ENCODE assay signal across 24 mouse cellular contexts in the genomic region with DNA sequence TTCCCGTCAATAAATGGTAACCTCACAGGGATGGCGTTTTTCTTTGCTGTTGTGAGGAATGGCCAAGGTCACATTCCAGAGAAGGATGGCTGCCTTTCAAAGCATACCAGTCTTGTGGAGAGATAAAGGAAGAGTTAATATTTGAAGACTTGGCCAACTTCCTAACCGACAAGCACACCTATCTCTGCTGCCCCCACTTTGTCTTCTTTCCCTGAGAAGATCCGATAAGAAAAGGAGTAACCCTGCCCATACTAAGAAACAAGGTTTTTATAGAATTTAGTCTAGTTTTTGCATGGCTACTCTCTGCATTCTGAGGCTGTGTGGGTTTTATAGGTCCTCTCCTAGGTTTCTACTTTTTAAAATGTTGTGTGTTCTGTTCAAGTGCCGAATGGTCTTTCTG.
"Had no signal": no experiment of that assay in that cellular context is flagged by ENCODE, and none has a peak within 500 bp of the region (broad histone marks: within the 10 kb centered on the region; RNA-seq: fewer than 3 reads in every experiment).

No protein-coding gene starts in this region.

- H3K27me3 ChIP-seq: heart, embryonic 12.5 days; hindbrain, embryonic 12.5 days; intestine, embryonic 15.5 days; kidney, embryonic 15.5 days; limb, embryonic 12.5 days had no signal

- H3K9me3 ChIP-seq: heart, embryonic 10.5 days; hindbrain, embryonic 10.5 days; hindbrain, embryonic 12.5 days; intestine, embryonic 15.5 days; kidney, embryonic 15.5 days; limb, embryonic 10.5 days; limb, embryonic 12.5 days had no signal

- H3K4me3 ChIP-seq: heart, embryonic 10.5 days; heart, embryonic 12.5 days; hindbrain, embryonic 10.5 days; hindbrain, embryonic 12.5 days; intestine, embryonic 15.5 days; kidney, embryonic 15.5 days; layer of hippocampus, adult 2 months; left cerebral cortex, adult 2 months; limb, embryonic 10.5 days; limb, embryonic 12.5 days had no signal

- H3K36me3 ChIP-seq: heart, embryonic 10.5 days; heart, embryonic 12.5 days; hindbrain, embryonic 10.5 days; hindbrain, embryonic 12.5 days; intestine, embryonic 15.5 days; kidney, embryonic 15.5 days; limb, embryonic 10.5 days; limb, embryonic 12.5 days had no signal

- H3K27ac ChIP-seq: heart, embryonic 10.5 days; hindbrain, embryonic 10.5 days; hindbrain, embryonic 12.5 days; hindbrain, embryonic 14.5 days; intestine, embryonic 15.5 days; kidney, embryonic 15.5 days; kidney, postnatal 0 days; layer of hippocampus, adult 2 months; left cerebral cortex, adult 2 months; limb, embryonic 10.5 days; limb, embryonic 12.5 days; liver, embryonic 14.5 days had no signal

- ATAC-seq: hindbrain, embryonic 16.5 days; inflammation-experienced regulatory T-cells, adult 6 months; intestine, embryonic 15.5 days; intestine, postnatal 0 days had no signal

- H3K4me1 ChIP-seq: hindbrain, embryonic 12.5 days; intestine, embryonic 15.5 days; limb, embryonic 12.5 days had no signal

- DNase-seq: gastrocnemius, postnatal 14 days; heart, adult 18-20 months; heart, postnatal 10 days; heart, postnatal 4 days; kidney, adult 18-20 months; kidney, adult 8-10 months; kidney, postnatal 14 days; kidney, postnatal 4 days had no signal

- H3K4me2 ChIP-seq: heart, embryonic 12.5 days; hindbrain, embryonic 12.5 days; hindbrain, embryonic 14.5 days; intestine, embryonic 15.5 days; kidney, embryonic 15.5 days; limb, embryonic 12.5 days had no signal

- H3K9ac ChIP-seq: heart, embryonic 12.5 days; hindbrain, embryonic 12.5 days; hindbrain, embryonic 14.5 days; intestine, embryonic 15.5 days; kidney, embryonic 15.5 days; limb, embryonic 12.5 days; liver, embryonic 14.5 days had no signal
